Mouse (Mus musculus) hindbrain, embryonic 10.5 days (tissue): ENCODE results near the gene Mylk. TPM values are rescaled to one million over a fixed set of nuclear protein-coding genes. Genes with fewer than 3 reads are reported as not detected.
"Not testable (repeated sequence)": the region's sequence is repeated elsewhere in the genome, so short reads cannot be mapped to it uniquely, and the experiment has no call there.

Experiments
- DNase-seq: peaks from one replicate; pipeline ENCODE4 v3.0.0-alpha.2; 2017; ENCODE audit warnings: low spot score
- H3K27ac ChIP-seq: fragments of 300-500 bp; sonication (generic); 2 replicates; pipeline ENCODE4 v1.5.1; 2016; ENCODE audit warnings: mild to moderate bottlenecking, moderate library complexity
- H3K27me3 ChIP-seq: fragments of 300-500 bp; sonication (generic); 2 replicates; pipeline ENCODE4 v1.6.1; 2016; ENCODE audit warnings: mild to moderate bottlenecking; ENCODE audit not compliant: poor library complexity, insufficient read depth, severe bottlenecking
- H3K36me3 ChIP-seq: fragments of 300-500 bp; sonication (generic); 2 replicates; pipeline ENCODE4 v1.6.1; 2016; ENCODE audit warnings: mild to moderate bottlenecking, moderate library complexity
- H3K4me1 ChIP-seq: fragments of 300-500 bp; sonication (generic); replicated peaks from 2 replicates; pipeline ENCODE4 v1.6.1; 2016; ENCODE audit warnings: mild to moderate bottlenecking
- H3K4me3 ChIP-seq: fragments of 300-500 bp; sonication (generic); 2 replicates; pipeline ENCODE4 v1.5.1; 2016; ENCODE audit warnings: mild to moderate bottlenecking, moderate library complexity
- H3K9me3 ChIP-seq: fragments of 300-500 bp; sonication (generic); 2 replicates; pipeline ENCODE4 v1.6.1; 2016; ENCODE audit warnings: mild to moderate bottlenecking, moderate library complexity
- WGBS: fragments of 180-500 bp; shearing (Covaris S2); methylation state at CpG from one replicate; pipeline ENCODE4 v1.1.7; 2016; 5-methylcytosine and 5-hydroxymethylcytosine counted together
- polyA plus RNA-seq: library from polyadenylated mRNA; unstranded; fragments of >200 nt; fragmentation: Nextera tagmentation; extraction: Ambion mirVana; gene quantifications from 2 replicates; pipeline ENCODE4 v1.2.1, GENCODE M21; 2016

Gene Mylk
- polyA plus RNA-seq = 5.7 and 6.7 TPM in 2 replicates

GRCm38 (mm10) chr16:34745065-34745585 lies at the start of gene Mylk:
Gene Mylk, plus strand, starts transcription at chr16:34745210.
- Histone ChIP-seq H3K36me3 (no peaks in the 10 kb centered on the region), H3K27ac (peak within 1 kb of the TSS; percentile 88), H3K4me1 (peaks cover 47% of the 10 kb centered on the region), H3K9me3 (no peaks in the 10 kb centered on the region), H3K4me3 (peak within 1 kb of the TSS; percentile 61), H3K27me3 (peaks cover 35% of the 10 kb centered on the region)
- peak; percentile 90 for DNase-seq
- under 1% methylated on average over 48 of the region's 48 CpGs for WGBS

- DNase-seq, H3K27ac ChIP-seq, H3K9me3 ChIP-seq, H3K4me3 ChIP-seq, H3K27me3 ChIP-seq, H3K4me1 ChIP-seq: not testable (repeated sequence)
- peaks cover 52% of the 10 kb centered on the region for H3K36me3 ChIP-seq
- WGBS = 86% methylated on average over 3 of the region's 3 CpGs
These were observed 46.3 kb upstream of the Mylk start for GRCm38 (mm10) chr16:34698721-34699120.

- DNase-seq = peak; percentile 69
- Histone ChIP-seq H3K4me3 (no peak overlapping the region), H3K27me3 (no peaks in the 10 kb centered on the region), H3K9me3 (no peaks in the 10 kb centered on the region), H3K4me1 (no peaks in the 10 kb centered on the region), H3K36me3 (peaks cover 68% of the 10 kb centered on the region), H3K27ac (no peak overlapping the region)
- WGBS = 44% methylated on average over 7 of the region's 7 CpGs
These were observed 44.7 kb upstream of the Mylk start for GRCm38 (mm10) chr16:34700165-34700827.

GRCm38 (mm10) chr16:34700828-34701216 lies 44.2 kb upstream of the Mylk start:
- H3K27ac ChIP-seq = no peak overlapping the region
- H3K27me3 ChIP-seq = no peaks in the 10 kb centered on the region
- no peaks in the 10 kb centered on the region for H3K4me1 ChIP-seq
- H3K36me3 ChIP-seq = peaks cover 68% of the 10 kb centered on the region
- no peak overlapping the region for H3K4me3 ChIP-seq
- DNase-seq = no peak
- no peaks in the 10 kb centered on the region for H3K9me3 ChIP-seq
- WGBS = 89% methylated on average over 6 of the region's 6 CpGs

GRCm38 (mm10) chr16:34706019-34706418 lies 39.0 kb upstream of the Mylk start:
- Histone ChIP-seq H3K27me3 (no peaks in the 10 kb centered on the region), H3K4me3 (no peak overlapping the region), H3K4me1 (no peaks in the 10 kb centered on the region), H3K27ac (no peak overlapping the region), H3K9me3 (no peaks in the 10 kb centered on the region), H3K36me3 (peaks cover 80% of the 10 kb centered on the region)
- WGBS = 93% methylated on average over 2 of the region's 2 CpGs
- no peak for DNase-seq

GRCm38 (mm10) chr16:34706487-34706946 lies 38.5 kb upstream of the Mylk start:
- H3K27me3 ChIP-seq = no peaks in the 10 kb centered on the region
- H3K4me1 ChIP-seq = no peaks in the 10 kb centered on the region
- 90% methylated on average over 7 of the region's 7 CpGs for WGBS
- H3K9me3 ChIP-seq = no peaks in the 10 kb centered on the region
- no peak overlapping the region for H3K27ac ChIP-seq
- H3K4me3 ChIP-seq = no peak overlapping the region
- H3K36me3 ChIP-seq = peaks cover 79% of the 10 kb centered on the region
- no peak for DNase-seq

- Histone ChIP-seq H3K27ac (no peak overlapping the region), H3K36me3 (peaks cover 73% of the 10 kb centered on the region), H3K4me3 (no peak overlapping the region), H3K27me3 (no peaks in the 10 kb centered on the region), H3K4me1 (no peaks in the 10 kb centered on the region), H3K9me3 (no peaks in the 10 kb centered on the region)
- WGBS = 88% methylated on average over 3 of the region's 3 CpGs
- no peak for DNase-seq
These were observed 33.5 kb upstream of the Mylk start for GRCm38 (mm10) chr16:34711481-34711880.

- Histone ChIP-seq H3K27ac (no peak overlapping the region), H3K36me3 (peaks cover 62% of the 10 kb centered on the region), H3K4me1 (0 out of 2 replicates have a peak, but pooled peaks cover 6% of the 10 kb centered on the region), H3K9me3 (peaks cover 7% of the 10 kb centered on the region; the same call in 1 of the 2 replicates), H3K4me3 (no peak overlapping the region), H3K27me3 (no peaks in the 10 kb centered on the region)
- 97% methylated on average over 3 of the region's 3 CpGs for WGBS
- DNase-seq = no peak
These were observed 19.9 kb upstream of the Mylk start for GRCm38 (mm10) chr16:34725156-34725555.

- H3K27me3 ChIP-seq = not testable (repeated sequence)
These were observed 16.4 kb upstream of the Mylk start for GRCm38 (mm10) chr16:34728610-34729009.

GRCm38 (mm10) chr16:34729371-34729770 lies 15.6 kb upstream of the Mylk start:
- 0 out of 2 replicates have a peak, but pooled peaks cover 6% of the 10 kb centered on the region for H3K4me1 ChIP-seq
- H3K36me3 ChIP-seq = peaks cover 31% of the 10 kb centered on the region
- no peaks in the 10 kb centered on the region for H3K27me3 ChIP-seq
- 79% methylated on average over 1 of the region's 1 CpGs for WGBS
- no peak for DNase-seq
- H3K9me3 ChIP-seq = peaks cover 9% of the 10 kb centered on the region; the same call in 1 of the 2 replicates
- H3K27ac ChIP-seq = no peak overlapping the region
- H3K4me3 ChIP-seq = no peak overlapping the region

More at GRCm38 (mm10) chr16:34728610-34729009, 16.4 kb upstream of the Mylk start:
- H3K4me3 ChIP-seq, DNase-seq, H3K9me3 ChIP-seq, H3K4me1 ChIP-seq, H3K27ac ChIP-seq: not testable (repeated sequence)
- peaks cover 38% of the 10 kb centered on the region for H3K36me3 ChIP-seq

- Histone ChIP-seq H3K27me3 (peaks cover 6% of the 10 kb centered on the region), H3K36me3 (no peaks in the 10 kb centered on the region), H3K4me1 (no peaks in the 10 kb centered on the region), H3K27ac (no peak overlapping the region), H3K9me3 (no peaks in the 10 kb centered on the region), H3K4me3 (no peak overlapping the region)
- 91% methylated on average over 4 of the region's 4 CpGs for WGBS
- no peak for DNase-seq
These were observed 6.3 kb upstream of the Mylk start for GRCm38 (mm10) chr16:34738656-34739233.

- H3K9me3 ChIP-seq = no peaks in the 10 kb centered on the region
These were observed 2.1 kb upstream of the Mylk start for GRCm38 (mm10) chr16:34742930-34743329.

GRCm38 (mm10) chr16:34748081-34748720 lies 3.2 kb downstream of the Mylk start:
- Histone ChIP-seq H3K9me3 (no peaks in the 10 kb centered on the region), H3K27ac (peak overlapping the region; percentile 84), H3K4me1 (peaks cover 56% of the 10 kb centered on the region), H3K4me3 (peak overlapping the region; percentile 34), H3K36me3 (no peaks in the 10 kb centered on the region), H3K27me3 (peaks cover 34% of the 10 kb centered on the region)
- DNase-seq = peak; percentile 69
- WGBS = 13% methylated on average over 11 of the region's 11 CpGs

More at GRCm38 (mm10) chr16:34742930-34743329, 2.1 kb upstream of the Mylk start:
- peaks cover 35% of the 10 kb centered on the region for H3K27me3 ChIP-seq
- H3K4me3 ChIP-seq = no peak overlapping the region
- H3K27ac ChIP-seq = no peak overlapping the region
- DNase-seq = no peak
- H3K4me1 ChIP-seq = peaks cover 25% of the 10 kb centered on the region
- WGBS = 54% methylated on average over 2 of the region's 2 CpGs
- H3K36me3 ChIP-seq = no peaks in the 10 kb centered on the region
